Mouse (Mus musculus) C2C12 (cell line): ENCODE data around the gene Btk.

ENCODE experiments used
- CEBPB ChIP-seq: IDR thresholded peaks from one replicate; pipeline ENCODE4 v1.6.1; 2011; ENCODE audit warnings: low read depth, mild to moderate bottlenecking, control low read depth, moderate library complexity
- CTCF ChIP-seq: IDR thresholded peaks from one replicate; pipeline ENCODE4 v1.5.1; 2011; ENCODE audit not compliant: control insufficient read depth, insufficient read depth, insufficient read length
- FOSL1 ChIP-seq: IDR thresholded peaks from one replicate; pipeline ENCODE4 v1.8.0; 2011; ENCODE audit warnings: mild to moderate bottlenecking, low read length; ENCODE audit not compliant: poor library complexity, insufficient read depth, severe bottlenecking
- MYOG ChIP-seq: IDR thresholded peaks from one replicate; pipeline ENCODE4 v1.6.1; 2011; ENCODE audit not compliant: control insufficient read depth, insufficient read length; ENCODE audit errors: extremely low read depth

DNA sequence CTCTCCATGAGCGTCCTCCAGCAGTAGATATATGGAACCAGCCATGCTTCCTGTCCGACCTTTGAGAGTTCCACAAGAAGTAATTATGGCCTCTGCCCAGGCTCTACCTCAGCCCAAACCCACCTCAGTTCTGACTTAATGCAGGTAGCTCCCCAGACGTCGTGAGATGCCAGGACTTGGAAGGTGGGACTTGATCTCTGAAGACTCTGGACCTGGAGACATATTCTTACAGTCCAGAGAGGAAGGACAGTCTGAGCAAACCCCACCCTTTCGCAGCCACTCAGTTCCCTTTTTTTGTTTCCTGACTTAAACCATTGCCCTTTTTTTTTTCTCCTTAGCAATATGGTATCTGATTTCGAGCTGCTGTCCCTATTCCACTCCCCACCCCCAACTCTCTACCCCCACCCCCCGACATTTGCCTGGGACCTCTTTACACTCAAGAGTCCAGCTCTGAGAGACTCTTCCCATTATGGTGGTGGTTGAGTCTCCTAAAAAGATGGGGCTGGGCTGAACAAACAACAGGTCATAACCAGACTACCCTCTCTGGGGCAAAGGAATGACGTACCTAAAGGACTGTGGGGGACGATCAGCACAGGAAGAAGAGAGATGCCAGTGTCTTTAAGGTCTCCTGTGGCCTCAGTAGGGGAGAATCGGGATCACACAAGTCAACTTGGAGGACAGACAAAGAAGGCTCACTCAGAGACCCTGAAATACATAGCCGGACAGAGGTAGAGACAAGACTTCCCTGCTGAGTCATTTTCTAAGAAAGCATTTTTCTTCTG, at the start of gene Btk:
- TF ChIP-seq CTCF (no peak), CEBPB (no peak), FOSL1 (no peak), MYOG (no peak)
